Mouse (Mus musculus): Measurements from ENCODE around the gene Swap70.
"Not testable (repeated sequence)": the region's sequence is repeated elsewhere in the genome, so short reads cannot be mapped to it uniquely, and the experiment has no call there.

Gene Swap70

DNA sequence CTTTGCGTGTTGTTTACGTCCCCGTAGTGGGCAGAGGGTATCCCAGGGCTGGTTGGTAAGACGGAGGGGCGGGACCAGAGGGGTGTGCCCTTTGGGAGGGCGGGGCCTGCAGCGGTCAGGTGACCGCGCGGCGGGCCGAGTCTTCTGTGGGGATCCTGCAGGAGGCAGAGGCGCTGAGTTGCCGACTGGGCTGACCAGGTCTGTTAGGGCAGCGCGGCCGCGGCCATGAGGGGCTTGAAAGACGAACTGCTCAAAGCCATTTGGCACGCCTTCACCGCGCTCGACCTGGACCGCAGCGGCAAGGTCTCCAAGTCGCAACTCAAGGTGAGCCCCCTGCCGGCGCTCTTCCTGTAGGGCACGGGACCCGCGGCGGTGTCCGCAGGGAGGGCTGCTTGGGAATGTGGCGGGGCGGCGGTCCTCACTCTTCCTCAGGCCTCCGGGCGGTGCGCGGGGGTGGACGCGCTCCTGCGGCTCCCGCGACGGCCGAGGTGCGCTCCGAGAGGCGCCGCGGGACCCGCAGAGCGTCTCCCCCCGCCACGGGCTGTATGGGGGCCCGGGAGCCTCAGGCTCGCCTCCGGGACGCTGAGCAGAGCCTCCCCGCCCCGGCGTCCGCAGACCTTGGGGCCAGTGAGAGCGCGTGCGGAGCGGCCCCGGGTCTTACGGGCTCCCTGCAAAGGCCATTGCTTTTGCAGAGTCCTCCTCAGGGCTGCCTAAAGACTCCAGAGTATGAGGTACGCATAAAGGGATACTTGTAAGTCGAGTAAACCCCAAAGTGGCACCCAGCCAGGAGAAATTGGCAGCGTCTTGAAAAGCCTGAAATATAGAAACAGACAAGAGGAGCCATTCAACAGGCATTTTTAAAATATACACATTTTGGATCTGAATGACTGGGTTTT, at the start of gene Swap70:
Gene Swap70 (plus strand): TSS at position 126 of the 896 bp plus-strand sequence.
- peak; percentile 97 for DNase-seq

- DNase-seq = no peak
These were observed 42.3 kb upstream of the Swap70 start for GRCm38 (mm10) chr7:110179208-110179607.

DNA sequence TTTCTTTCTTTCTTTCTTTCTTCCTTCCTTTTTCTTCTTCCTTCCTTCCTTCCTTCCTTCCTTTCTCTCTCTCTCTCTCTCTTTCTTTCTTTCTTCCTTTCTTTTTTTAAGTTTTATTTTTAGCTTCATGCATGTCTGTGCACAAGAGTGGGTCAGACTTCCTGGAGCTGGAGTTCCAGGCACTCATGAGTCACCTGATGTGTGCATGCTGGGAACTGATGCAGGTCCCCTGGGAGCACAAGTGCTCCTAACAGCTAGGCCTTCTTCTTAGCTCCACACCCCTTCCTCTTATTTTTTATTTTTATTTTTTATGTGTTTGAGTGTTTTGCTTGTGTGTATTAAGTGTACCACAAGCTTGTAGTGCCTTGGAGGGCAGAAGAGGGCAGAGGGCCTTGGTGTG, 40.9 kb upstream of the Swap70 start:
- DNase-seq = no peak

DNA sequence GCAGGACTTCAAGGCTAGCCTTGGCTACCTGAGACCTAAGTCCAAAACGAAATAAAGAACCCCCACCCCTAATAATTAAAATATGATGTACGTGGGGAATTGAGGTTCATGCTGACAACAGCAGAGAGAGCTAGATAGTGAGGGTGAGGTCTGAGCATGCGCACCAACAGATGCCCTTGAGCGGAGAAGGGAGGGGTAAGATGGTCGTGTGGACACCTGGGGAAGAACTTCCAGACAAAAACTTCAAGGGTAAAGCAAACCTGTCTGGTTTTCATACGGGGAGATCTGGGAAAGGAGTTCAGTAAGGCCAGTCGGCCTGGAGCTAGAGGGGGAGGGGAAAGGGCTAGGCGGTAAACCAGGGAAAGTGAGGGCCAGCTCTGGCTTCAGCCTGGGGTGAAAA, 40.1 kb upstream of the Swap70 start:
- no peak for DNase-seq

- no peak for DNase-seq
These were observed 36.9 kb upstream of the Swap70 start for GRCm38 (mm10) chr7:110184608-110185007.

DNA sequence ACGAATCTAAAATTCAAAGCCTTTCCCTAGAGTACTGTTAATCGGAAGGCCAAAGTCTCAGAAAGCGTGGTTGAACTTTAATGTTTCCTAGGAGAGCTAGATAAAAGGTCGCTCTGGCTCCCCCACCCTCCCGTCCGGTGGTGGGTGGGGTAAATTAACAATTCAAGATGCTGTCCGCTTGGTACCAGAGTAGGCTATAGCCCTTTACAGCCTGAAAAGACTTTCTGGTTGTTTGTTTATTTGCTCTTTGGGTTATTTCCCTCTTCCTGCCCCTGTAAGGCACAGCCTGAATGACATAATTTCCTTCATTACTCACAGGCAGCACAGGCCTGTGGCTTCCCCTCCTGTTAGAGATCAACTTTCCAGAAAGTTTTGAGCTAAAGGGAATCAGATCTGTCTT, 31.6 kb upstream of the Swap70 start:
- DNase-seq = no peak

- no peak for DNase-seq
These were observed 28.3 kb upstream of the Swap70 start for GRCm38 (mm10) chr7:110193186-110193585.

DNA sequence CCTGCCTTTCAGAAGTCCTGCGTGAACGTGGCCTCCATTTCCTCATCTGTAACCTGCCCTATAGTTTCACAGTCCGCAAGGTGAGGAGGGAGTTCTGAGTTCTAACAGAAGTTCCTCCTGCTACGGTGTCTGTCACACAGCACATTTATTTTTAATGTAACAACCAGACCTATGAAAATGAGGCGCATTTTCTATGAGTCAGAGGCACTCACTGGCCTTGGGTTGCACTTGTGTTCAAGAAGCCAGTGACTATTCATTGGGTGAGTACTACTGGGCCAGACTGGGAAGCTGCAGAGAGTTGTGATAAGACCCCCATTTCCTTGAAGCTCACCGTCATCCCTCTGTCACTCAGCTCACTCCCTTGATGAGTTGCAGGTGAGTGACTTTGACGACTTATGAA, 24.3 kb upstream of the Swap70 start:
- DNase-seq = no peak

DNA sequence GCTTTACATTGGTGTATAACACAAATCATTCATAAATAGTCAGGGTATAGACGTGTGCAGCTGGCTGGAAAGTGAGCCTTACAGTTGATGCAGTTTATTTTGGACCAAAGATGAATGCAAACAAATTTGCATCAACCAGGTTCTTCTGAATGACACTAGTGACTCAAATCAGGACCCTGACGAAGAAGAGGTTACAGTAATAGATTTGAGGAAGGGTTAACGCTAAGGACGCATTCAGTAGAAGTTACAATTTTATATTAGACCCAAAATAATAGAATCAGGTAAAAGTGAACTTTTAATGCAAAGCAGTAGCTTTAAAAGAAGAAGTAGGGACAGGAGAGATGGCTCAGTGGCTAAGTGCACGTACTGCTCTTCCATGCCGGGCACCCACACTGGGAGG, 19.6 kb upstream of the Swap70 start:
- no peak for DNase-seq

DNA sequence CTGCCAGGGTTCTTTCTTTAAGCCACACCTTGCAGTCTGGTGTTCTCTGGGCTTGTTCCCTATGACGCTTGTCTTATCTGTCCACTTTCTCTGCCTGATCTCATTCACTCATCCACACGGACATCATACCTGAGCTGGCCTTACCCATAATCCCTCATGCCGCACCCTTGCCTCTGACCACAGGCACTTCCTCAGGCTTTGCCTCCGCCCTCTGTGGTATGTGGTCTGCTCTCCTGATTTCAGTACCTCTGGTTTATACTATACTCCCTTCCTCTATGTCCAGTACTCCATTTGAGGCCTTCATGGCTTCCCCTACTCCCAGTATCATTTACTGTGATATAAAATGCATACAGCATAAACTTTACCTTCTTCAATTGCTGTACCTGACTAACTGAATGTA, 17.3 kb upstream of the Swap70 start:
- DNase-seq = no peak

DNA sequence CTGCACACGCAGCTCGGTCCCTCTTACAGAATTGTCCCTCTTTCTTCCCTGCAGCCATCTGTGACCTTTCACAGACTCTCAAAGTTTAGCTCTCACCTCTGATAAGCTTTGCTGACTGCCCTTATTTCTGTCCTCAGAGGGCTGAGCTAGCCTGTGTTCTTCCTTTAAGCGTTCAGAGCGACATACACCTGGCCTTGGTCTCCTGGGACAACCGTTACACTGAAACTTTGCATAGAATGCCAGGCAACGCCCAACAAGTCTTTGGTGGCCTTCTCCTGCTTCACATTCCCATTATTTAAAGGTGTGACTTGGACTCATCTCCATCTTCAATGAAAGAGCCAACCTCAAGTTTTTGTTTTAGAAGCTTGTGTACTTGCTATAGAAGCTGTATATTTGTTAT, 13.2 kb upstream of the Swap70 start:
- DNase-seq = no peak

GRCm38 (mm10) chr7:110209422-110209821, 12.1 kb upstream of the Swap70 start:
- DNase-seq = peak; percentile 33

DNA sequence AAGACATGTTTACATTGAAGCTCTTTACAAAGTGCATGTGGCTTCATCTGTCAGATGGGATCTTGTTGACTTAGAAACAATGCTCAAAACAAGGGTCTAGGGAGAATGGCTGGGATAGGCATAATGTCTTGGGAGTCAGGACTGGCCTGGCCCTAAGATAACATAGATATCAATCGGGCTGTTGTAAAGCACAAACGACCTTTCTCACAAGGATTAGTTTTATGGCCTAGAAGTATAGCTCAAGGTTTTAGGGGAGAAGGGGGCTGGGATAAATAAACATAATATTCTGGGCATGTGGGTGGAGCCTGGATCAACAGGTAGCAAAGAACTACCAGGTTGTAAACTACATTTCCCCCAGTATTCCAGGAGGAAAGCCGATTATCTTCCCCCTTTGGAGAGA, 10.5 kb upstream of the Swap70 start:
- DNase-seq = no peak

GRCm38 (mm10) chr7:110214882-110215281, 6.6 kb upstream of the Swap70 start:
- no peak for DNase-seq

DNA sequence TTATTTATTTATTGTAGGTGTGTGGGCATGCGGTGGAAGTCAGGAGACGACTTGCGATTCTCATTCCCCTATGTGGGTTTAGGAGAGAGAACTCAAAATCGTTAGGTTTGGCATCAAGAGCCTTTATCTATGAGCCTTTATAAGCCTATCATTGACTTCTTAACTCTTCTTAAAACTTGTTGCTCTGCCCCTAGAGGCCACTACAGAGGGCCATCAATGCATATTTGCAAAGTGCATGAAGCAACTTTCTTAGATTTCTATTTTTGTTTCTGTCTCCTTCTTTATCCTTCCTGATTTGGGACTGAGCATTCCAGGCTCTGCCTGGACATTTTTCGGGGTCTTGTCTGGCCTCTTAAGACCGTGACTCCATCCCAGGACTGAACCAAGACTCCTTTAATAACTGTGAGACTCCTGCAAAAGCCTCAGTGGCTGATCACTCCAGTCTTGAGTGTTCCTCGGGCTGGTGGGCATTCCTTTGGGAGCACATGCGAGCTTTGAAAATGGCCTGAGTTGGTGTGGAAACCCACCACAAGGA, 393 bp upstream of the Swap70 start:
- peak; percentile 16 for DNase-seq

- no peak for DNase-seq
These were observed 1.2 kb downstream of the Swap70 start for GRCm38 (mm10) chr7:110222583-110223182.

GRCm38 (mm10) chr7:110223727-110224510, 2.4 kb downstream of the Swap70 start:
- no peak for DNase-seq

DNA sequence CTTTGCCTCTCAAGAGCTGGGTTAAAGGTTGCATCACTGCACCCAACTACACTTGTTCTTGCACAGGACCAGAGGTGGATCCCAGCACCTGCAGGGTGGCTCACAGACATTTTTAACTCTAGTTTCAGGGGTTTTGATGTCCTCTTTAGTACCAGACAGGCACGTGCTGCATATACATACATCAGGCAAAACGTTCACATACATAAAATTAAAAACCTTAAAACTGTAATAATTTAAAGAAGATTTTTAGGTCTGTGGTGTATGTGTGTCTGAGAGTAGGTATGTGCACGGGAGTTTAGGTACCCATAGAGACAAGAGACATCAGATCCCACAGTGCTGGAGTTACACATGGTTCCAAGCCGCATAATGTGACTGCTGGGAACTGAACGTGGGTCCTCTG, 5.0 kb downstream of the Swap70 start:
- no peak for DNase-seq

DNA sequence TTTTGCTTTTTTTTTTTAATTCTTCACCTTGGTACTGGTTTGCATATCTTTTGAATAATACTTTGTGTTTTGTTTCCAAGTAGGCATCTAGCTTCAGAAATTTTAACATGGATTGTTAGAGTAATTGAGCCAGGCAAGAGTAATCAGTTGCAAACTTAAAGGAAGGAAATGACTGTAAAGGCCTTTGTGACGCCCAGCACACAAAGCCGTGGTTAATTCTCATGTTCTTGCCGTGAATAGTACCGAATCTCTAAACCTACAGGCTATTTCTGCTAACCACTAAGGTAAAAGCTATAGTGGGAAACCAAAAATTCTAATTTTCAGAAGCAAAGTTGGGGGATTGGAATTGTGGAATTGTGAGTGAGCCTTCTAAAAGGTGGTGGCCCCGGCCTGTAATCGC, 8.5 kb downstream of the Swap70 start:
- DNase-seq = no peak

GRCm38 (mm10) chr7:110231127-110231526, 9.6 kb downstream of the Swap70 start:
- DNase-seq = not testable (repeated sequence)

DNA sequence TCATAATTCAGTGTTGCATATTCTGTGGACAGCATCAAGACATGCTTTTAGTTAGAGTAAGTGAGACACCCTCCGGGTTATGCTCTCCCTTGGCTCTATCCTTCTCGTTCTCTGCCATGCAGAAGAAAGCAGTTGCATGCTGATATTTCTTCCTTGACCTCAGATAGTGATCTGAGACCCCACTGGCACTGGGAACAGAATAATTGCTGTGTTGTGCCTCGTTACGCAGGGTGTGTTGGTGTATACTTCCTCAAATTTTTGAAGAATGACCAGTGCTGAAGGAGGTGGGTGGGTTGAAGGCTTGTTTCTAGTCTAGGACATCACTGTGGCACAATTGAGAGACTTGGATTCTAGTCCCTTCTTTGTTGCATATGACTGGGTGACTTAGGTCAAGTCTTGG, 14.6 kb downstream of the Swap70 start:
- DNase-seq = no peak

- DNase-seq = no peak
These were observed 15.9 kb downstream of the Swap70 start for GRCm38 (mm10) chr7:110237451-110237836.

DNA sequence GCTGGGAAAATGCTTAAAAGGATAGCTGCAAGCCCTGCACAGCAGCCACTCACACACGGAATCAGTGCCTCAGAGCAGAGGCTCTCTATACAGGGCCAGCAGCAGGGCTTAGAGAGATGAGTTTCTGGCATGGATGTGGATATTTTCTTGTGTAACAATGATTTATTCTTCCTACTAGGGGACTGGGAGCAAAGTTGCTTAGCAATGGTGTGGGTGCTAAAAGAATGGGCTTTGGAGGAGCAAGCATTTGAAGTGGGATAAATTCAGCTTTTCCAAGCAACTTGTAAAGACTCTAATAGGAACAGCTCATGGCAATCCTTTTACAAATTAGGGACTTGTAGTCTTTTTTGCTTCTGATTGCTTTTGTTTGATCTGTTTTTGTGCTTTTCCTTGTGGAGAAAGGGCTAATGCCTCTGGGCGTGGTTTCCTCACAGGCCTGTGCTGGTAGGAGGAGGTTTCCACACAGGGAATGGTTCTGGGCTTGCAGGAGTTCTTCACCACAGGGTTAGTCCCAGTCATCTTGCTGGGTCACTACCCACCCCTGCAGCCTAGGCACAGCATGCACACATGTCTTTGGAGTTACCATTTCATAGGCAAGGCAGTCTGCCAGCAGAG, 16.4 kb downstream of the Swap70 start:
- DNase-seq = no peak

Measured in liver (tissue).